Mouse (Mus musculus) thymus, adult 2 months (tissue): ENCODE measurements around the gene Olfml1.

Experiments used
- CTCF ChIP-seq: fragments of 200-500 bp; IDR thresholded peaks from 2 replicates; pipeline ENCODE4 v1.5.1; 2012; ENCODE audit warnings: mild to moderate bottlenecking, control low read depth, low read length, moderate library complexity, borderline replicate concordance; ENCODE audit not compliant: control insufficient read depth, poor library complexity, insufficient read depth; ENCODE audit errors: extremely low read depth
- POLR2A ChIP-seq: fragments of 200-500 bp; IDR thresholded peaks from 2 replicates; pipeline ENCODE4 v1.6.1; 2012; ENCODE audit warnings: mild to moderate bottlenecking, low read length, control low read depth, moderate library complexity; ENCODE audit not compliant: control insufficient read depth, poor library complexity, insufficient read depth; ENCODE audit errors: extremely low read depth

DNA sequence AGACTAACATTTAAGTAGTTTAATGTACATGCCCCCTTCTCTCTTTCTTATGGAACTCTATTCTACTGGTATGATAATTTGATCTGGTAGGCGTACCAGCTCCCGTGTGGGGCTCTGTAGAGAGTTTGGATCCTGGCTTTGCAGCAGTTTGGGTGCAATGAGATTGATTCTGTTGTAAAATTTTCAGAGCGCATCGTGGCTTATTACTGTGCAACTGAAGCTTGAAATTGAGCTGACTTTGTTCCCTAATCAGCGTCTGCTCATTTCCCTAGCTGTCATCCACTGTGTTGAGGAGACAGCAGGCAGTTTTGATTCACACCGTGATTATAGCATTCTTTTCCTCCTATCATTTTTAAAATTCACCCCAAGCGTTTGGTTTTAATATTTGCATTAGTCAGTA, 70.2 kb downstream of the Olfml1 start:
- TF ChIP-seq CTCF (no peak), POLR2A (no peak)
